Mouse (Mus musculus) thymus, postnatal 0 days (tissue): Measurements from ENCODE around the gene Smim9. TPM values are rescaled to one million over a fixed set of nuclear protein-coding genes. Genes with fewer than 3 reads are reported as not detected.

Source experiments
- polyA plus RNA-seq: library from polyadenylated mRNA; unstranded; fragments of >200 nt; fragmentation: Nextera tagmentation; extraction: Ambion mirVana; gene quantifications from 2 replicates; pipeline ENCODE4 v1.2.1, GENCODE M21; 2015

Smim9 gene
- polyA plus RNA-seq, 1 experiment from 2014 or later: not detected

Other genes with a start within 250 kb of the Smim9 start
- gene Gab3, start 78.3 kb downstream of the Smim9 start, polyA plus RNA-seq: 3.4 and 3.6 TPM in 2 replicates
- 137 and 165 TPM in 2 replicates for gene Dkc1, start 67.9 kb downstream of the Smim9 start, polyA plus RNA-seq
- 96.7 and 99.0 TPM in 2 replicates for gene Mpp1, start 32.8 kb downstream of the Smim9 start, polyA plus RNA-seq
- 75.4 and 83.2 TPM in 2 replicates for gene Fundc2, start 218.6 kb upstream of the Smim9 start, polyA plus RNA-seq
- 1.8 TPM in 2 replicates for gene F8, start 218.8 kb upstream of the Smim9 start, polyA plus RNA-seq